Mouse (Mus musculus) urinary bladder, adult 2 months (tissue): ENCODE results near the gene St7. TPM values are rescaled to one million over a fixed set of nuclear protein-coding genes. Genes with fewer than 3 reads are reported as not detected.

Experiments used
- DNase-seq: peaks from one replicate; pipeline ENCODE4 v3.0.0; 2022; ENCODE audit warnings: low spot score
- polyA plus RNA-seq: library from polyadenylated mRNA; depleted of rRNA; stranded (reverse); fragments of >200 nt; gene quantifications from 2 replicates; pipeline ENCODE4 v1.2.3, GENCODE M21; 2012

The St7 gene
- polyA plus RNA-seq, 1 experiment = 33.4 TPM

DNA sequence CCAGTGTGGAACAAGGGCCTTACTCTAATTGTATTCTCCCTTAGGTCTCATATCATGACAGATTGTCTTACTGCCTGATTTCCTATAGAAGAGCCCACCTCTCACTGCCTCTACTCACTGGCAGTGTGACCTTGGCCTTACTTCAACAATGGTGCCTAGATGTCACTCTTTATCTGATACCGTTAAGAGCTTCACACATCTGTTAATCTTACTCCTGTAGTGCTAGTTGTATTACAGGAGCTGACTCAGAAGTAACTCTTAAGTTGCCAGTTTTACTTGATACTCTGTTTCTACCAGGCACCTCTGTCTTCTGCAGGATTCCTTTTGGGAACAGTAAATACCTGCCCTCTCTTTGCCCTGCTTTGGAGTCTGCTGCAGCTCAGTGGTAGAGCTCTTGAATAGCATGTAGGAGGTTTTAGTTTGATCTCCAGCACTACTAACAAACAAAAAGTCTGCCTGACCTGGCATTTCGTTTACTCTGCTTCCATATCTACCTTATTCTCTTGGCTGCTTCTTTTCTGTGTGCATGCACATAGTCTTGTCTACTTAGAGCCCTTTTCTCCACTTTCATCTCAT lies 121.4 kb downstream of the St7 start:
- no peak for DNase-seq

- DNase-seq = no peak
These were observed 124.2 kb downstream of the St7 start for GRCm38 (mm10) chr6:17816865-17817435.

DNA sequence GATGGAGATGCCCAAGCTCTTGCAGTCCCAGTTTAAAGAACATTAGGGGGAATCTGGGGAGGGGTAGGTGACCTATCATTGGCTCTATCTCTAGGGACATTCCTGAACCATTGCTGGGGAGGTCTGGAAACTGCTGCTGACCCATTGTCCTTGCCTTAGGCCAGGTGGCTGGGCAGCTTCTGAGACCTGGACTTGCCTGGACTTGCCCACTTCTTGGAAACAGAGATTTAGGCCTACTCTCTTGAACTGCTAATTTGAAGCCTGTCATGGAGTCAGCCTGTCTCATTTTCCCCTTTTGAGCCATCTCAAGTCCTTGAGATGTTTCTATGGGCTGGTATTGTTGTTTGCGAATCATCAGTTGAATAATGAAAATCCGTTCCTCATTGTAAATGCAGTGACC lies 130.9 kb downstream of the St7 start:
- no peak for DNase-seq

- DNase-seq = no peak
These were observed 132.0 kb downstream of the St7 start for GRCm38 (mm10) chr6:17824735-17825134.

DNA sequence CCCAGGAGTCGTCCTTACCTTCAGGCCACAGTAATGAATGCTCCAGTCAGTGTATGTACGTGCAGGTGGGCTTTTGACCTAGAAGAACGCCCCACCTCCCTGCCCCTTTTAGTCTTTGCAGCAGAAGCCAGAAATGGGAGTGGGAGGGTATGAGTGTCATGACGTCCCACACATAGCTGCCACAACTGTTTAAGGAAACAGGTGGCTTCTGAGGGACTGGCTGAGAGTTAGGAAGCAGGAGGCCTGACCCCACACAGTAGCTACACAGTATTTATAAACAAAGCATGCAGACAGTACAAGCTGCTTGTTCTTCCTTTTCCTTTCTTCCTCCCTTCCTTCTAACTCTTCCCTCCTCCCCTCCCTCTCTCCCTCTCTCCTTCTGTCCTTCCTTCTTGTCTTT lies 135.6 kb downstream of the St7 start:
- DNase-seq = no peak

GRCm38 (mm10) chr6:17829981-17830380 lies 137.2 kb downstream of the St7 start:
- no peak for DNase-seq

- peak; percentile 35 for DNase-seq
These were observed 141.8 kb downstream of the St7 start for GRCm38 (mm10) chr6:17834493-17834892.

GRCm38 (mm10) chr6:17835693-17836092 lies 143.0 kb downstream of the St7 start:
- no peak for DNase-seq

DNA sequence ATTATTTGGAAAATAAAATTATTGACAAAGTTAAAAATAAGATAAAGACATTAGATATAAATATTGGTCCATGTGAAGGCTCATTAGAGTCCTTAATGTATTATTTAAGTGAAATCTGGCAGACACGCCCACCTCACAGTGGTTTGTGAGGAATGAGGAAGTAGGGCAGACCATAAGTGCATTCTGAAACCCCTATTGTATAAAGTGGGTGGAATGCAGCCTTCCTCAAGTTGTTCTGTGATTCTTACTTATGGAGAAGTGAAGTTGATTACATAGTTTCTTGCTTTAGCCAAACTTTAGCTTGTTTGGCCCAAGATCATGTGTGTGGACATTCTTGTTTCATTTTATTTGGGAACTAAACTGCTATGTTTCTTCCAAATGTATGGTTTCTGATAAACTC lies 144.9 kb downstream of the St7 start:
- no peak for DNase-seq

DNA sequence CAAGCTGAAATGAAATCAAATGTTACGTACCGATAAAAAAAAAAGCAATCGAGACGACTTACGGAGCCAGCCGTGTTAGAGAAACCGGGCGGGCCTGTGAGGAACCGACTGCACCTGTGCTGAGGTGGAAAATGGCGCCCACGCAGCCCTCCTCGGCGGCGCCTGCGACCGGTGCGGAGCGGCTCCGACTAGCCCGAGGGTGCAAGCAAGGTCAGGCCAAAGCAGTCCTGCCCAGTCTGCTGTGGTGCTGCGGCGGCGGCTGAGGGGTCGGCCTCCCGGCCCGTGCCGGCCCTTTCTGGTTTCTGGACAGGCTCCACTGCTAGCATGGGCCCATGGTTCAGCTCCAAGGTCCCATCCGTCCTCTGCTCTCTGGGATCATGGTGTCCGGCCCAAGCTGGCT lies 147.7 kb downstream of the St7 start:
- DNase-seq = no peak

- DNase-seq = no peak
These were observed 150.0 kb downstream of the St7 start for GRCm38 (mm10) chr6:17842759-17843158.

DNA sequence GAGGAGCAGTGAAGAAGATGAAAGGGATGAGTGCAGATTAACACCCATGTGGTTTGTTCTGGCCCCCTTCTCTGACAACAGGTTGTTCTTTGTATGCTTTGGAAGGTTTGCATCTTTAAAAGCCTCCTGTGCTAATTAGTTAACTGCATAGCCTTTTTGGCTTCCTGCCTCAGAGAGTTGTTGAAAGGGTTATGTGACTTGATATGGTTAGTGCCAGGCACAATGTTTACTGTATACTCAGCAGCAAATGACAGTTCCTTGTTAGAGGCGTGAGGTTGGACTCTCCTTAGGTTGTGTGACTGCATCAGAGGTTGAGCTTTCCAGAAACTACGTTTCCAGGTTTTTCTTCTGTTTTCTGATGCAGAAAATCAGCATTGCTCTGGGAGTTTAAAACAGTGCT lies 158.6 kb downstream of the St7 start:
- DNase-seq = no peak

DNA sequence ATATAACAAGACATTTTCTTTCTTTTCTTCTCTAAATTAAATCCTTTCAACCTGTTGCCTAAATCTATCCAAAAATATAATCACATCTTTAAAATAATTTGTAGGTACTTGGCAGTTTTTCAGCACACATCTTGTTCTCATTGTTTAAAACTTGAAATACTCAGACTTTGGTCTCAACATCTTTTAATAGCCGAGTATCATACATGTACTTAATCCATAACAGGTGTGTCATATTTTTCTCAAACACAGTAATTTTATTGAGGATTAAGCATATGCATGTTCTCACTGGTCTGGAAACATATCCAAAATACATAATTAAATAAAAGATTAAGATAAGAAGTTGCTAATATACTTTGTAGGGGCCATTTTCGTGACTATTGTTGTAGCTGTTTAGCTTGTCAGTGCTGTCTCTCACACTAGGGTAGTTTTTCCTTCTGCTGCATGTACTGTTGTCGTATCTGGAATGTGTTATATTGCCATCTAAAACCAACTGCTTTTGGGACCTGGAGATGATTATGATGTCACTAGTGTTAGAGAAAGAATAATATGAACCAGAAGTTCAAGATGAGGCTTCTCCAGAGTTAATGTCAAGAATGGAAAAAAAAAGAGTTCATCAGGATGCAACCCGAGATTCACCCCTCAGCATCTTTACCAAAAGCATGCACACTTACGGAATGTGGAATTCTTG lies 161.0 kb downstream of the St7 start:
- DNase-seq = no peak

GRCm38 (mm10) chr6:17855616-17856015 lies 162.9 kb downstream of the St7 start:
- DNase-seq = no peak

GRCm38 (mm10) chr6:17859564-17859963 lies 166.8 kb downstream of the St7 start:
- DNase-seq = no peak

- no peak for DNase-seq
These were observed 167.7 kb downstream of the St7 start for GRCm38 (mm10) chr6:17860463-17860862.

DNA sequence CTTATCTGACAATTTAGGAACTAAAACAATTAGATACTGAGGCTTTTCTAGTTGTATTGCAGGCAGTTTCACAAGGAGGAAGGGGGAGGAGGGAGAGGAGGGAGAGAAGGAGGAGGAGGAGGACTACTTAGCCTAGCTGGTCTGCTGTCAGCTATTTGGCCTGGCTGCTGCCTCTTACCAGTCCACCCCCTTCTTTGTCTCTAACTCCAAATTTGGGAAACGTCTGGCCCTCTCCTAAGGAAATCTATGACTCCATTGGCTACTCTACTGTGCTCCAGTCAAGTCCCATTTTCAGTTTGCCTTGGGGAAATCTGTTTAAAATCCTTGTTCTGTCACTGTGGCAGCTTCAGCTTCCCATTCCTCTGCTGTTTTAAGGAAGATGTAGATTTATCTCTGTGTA lies 175.1 kb downstream of the St7 start:
- DNase-seq = no peak

GRCm38 (mm10) chr6:17871831-17872372 lies 179.2 kb downstream of the St7 start:
- no peak for DNase-seq

DNA sequence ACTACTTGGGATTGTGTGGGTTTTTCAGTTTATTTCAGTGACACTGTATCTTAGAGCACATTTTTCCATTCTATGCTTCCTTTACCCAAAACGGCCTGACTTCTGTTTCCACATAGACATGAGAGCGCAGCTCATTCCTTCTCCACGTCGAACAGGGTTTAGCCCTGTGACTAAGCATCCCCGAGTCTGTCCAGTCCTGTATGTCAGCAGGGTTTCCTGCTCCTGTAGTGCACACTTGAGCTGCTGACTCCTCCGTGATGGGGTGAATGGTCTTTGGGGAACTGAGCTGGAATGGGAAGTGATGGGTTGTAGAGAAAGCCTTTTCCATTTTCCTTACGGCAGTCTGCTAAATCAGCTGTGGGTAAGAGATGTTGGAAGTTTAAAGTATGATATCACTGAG lies 182.9 kb downstream of the St7 start:
- no peak for DNase-seq

DNA sequence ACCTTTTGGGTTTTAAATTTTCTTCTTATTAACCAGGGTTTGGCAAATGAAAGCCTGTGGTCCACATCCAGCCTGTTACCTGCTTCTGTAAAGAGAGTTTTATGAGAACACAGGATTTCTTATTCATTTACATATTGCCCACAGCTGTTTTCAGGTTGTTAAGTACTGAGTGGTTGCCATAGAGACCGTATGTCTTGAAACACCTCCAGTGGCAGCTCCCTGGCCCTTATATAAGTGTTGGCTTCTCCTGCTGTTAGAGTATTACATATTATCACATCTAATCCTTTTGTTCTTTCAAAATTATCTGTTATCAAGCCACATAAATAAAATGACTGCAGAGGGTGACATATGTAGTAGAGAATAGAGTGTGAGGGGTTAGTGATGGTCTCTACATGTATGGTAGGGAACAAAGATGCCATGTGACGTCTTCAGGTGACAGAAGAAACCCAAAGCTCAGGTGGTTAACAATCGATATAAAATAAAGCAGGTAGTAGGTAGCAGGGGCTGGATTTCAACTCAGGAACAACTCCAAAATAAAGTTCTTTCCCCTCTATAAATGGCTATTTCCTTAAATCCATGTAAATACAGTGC lies 183.4 kb downstream of the St7 start:
- no peak for DNase-seq

GRCm38 (mm10) chr6:17876670-17877179 lies 184.0 kb downstream of the St7 start:
- no peak for DNase-seq

DNA sequence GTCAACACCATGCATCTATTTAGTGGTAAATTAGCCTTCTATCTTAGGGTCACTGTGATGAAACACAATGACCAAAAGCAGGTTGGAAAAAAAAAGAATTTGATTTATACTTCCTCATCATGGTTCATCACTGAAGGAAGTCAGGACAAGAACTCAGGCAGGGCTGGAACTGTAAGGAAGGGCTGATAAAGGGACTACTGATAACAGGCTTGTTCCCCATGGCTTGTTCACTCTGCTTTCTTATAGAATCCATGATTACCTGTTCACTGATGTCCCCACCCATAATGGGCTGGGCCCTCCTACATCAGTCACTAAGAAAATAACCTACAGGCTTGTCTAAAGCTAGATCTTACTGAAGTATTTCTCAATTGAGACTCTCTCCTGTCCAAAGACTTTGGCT lies 190.2 kb downstream of the St7 start:
- no peak for DNase-seq

- DNase-seq = no peak
These were observed 195.0 kb downstream of the St7 start for GRCm38 (mm10) chr6:17887765-17888164.
